Mouse (Mus musculus): ENCODE data around the gene Tmem213. TPM values are rescaled to one million over a fixed set of nuclear protein-coding genes. Genes with fewer than 3 reads are reported as not detected.

Gene Tmem213
- polyA plus RNA-seq, 1 experiment = 2.6 TPM

DNA sequence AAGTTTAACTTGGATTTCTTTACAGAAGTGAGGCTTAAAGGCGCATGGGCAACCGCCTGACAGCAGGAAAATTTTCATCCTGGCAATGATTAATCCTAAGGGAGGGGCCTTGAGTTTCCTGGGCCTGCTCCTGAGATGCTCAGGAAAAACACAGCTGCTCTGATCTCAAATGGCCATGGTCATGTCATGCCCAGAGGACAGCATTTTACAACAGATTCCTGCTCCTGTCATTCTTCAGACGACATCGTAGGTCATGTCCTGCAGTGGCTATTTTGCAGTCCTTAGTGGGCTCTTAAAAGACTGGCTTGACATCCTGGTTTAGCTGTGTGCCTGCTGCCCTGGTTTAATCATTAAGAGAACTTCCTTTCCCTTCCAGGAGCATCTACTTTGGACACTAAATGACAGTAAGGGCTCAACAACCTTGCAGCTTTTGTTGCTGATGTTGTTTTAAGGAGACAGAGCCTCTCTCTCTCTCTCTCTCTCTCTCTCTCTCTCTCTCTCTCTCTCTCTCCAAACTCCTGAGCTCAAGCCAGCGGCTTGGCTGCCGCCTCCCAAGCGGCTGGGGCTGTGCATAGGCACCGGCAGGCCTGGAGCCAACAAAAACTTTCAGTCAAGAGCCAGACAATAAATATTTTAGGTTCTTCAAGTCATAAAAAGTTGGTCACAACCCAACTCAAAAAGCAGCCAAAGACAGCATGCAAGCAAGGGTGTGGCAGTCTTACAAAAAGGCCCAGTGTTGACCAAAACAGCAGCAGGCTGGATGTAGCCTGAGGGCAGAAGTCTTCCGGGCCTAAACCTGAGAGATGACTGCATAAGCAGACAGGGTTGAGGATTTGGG, 35.3 kb downstream of the Tmem213 start:
- Histone ChIP-seq H3K4me3 (replicated peaks; ENCODE audit: extremely low read depth, low read depth, low read length) (no peak overlapping the region), H3K4me1 (ENCODE audit: control insufficient read depth, insufficient read depth, low read length) (peaks cover 7% of the 10 kb centered on the region; the same call in 1 of the 2 replicates)
- TF ChIP-seq POLR2A (IDR thresholded peaks at IDR 0.05; ENCODE audit: borderline replicate concordance, extremely low read depth, low read depth, low read length) = no peak
- no peak for TF ChIP-seq CTCF (IDR thresholded peaks at IDR 0.05; ENCODE audit: insufficient read depth, low read length)
- peak; percentile 36 for DNase-seq
- WGBS = 28% methylated on average over 9 of the region's 9 CpGs

DNA sequence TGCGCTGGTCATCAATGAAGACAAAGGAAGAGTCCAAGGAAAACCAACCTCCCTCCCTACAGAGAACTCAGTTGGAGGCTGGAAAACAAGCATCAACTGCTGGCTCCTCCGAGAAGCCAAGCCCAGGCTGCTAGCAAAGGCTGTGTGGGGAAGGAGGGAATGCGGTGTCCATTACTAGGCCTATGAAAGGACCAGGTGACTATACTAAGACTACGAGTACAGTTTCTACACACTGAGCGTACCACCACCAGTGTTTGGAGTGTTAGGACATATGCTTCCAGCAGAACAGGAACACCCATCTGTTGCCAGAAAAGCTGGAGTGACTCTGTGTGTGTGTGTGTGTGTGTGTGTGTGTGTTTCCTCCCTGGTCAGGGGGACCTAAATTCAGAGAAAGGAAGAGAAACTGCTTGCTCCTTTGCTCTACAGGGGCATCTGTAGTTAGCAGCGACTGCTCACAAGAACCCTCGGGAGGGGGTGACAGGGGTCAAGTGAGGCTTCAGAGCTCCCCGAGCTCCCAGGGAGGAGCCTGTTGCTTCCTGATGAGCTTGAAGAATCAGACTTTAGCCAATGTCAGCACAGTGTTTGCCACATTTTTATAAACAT, 36.5 kb downstream of the Tmem213 start:
- Histone ChIP-seq H3K4me3 (replicated peaks; ENCODE audit: extremely low read depth, low read depth, low read length) (no peak overlapping the region), H3K4me1 (ENCODE audit: control insufficient read depth, insufficient read depth, low read length) (peaks cover 7% of the 10 kb centered on the region; the same call in 1 of the 2 replicates)
- no peak for DNase-seq
- TF ChIP-seq POLR2A (IDR thresholded peaks at IDR 0.05; ENCODE audit: borderline replicate concordance, extremely low read depth, low read depth, low read length) = no peak
- no peak for TF ChIP-seq CTCF (IDR thresholded peaks at IDR 0.05; ENCODE audit: insufficient read depth, low read length)
- 54% methylated on average over 8 of the region's 8 CpGs for WGBS

GRCm38 (mm10) chr6:38147301-38147700, 38.2 kb downstream of the Tmem213 start:
- TF ChIP-seq POLR2A (IDR thresholded peaks at IDR 0.05; ENCODE audit: borderline replicate concordance, extremely low read depth, low read depth, low read length) (no peak), CTCF (IDR thresholded peaks at IDR 0.05; ENCODE audit: insufficient read depth, low read length) (no peak)
- Histone ChIP-seq H3K4me1 (ENCODE audit: control insufficient read depth, insufficient read depth, low read length) (peaks cover 7% of the 10 kb centered on the region; the same call in 1 of the 2 replicates), H3K4me3 (replicated peaks; ENCODE audit: extremely low read depth, low read depth, low read length) (no peak overlapping the region)
- no peak for DNase-seq
- 82% methylated on average over 5 of the region's 5 CpGs for WGBS

GRCm38 (mm10) chr6:38148626-38149025, 39.6 kb downstream of the Tmem213 start:
- Histone ChIP-seq H3K4me3 (replicated peaks; ENCODE audit: extremely low read depth, low read depth, low read length) (no peak overlapping the region), H3K4me1 (ENCODE audit: control insufficient read depth, insufficient read depth, low read length) (peaks cover 7% of the 10 kb centered on the region; the same call in 1 of the 2 replicates)
- no peak for DNase-seq
- TF ChIP-seq CTCF (IDR thresholded peaks at IDR 0.05; ENCODE audit: insufficient read depth, low read length) = no peak
- TF ChIP-seq POLR2A (IDR thresholded peaks at IDR 0.05; ENCODE audit: borderline replicate concordance, extremely low read depth, low read depth, low read length) = no peak
- 90% methylated on average over 10 of the region's 10 CpGs for WGBS

- no peak for TF ChIP-seq CTCF (IDR thresholded peaks at IDR 0.05; ENCODE audit: insufficient read depth, low read length)
- TF ChIP-seq POLR2A (IDR thresholded peaks at IDR 0.05; ENCODE audit: borderline replicate concordance, extremely low read depth, low read depth, low read length) = no peak
Measured at GRCm38 (mm10) chr6:38149483-38149882, 40.4 kb downstream of the Tmem213 start.

GRCm38 (mm10) chr6:38152305-38152704, 43.2 kb downstream of the Tmem213 start:
- H3K4me3 ChIP-seq (replicated peaks; ENCODE audit: extremely low read depth, low read depth, low read length) = no peak overlapping the region
- 81% methylated on average over 11 of the region's 11 CpGs for WGBS
- no peaks in the 10 kb centered on the region for H3K4me1 ChIP-seq (ENCODE audit: control insufficient read depth, insufficient read depth, low read length)
- DNase-seq = no peak
- TF ChIP-seq CTCF (IDR thresholded peaks at IDR 0.05; ENCODE audit: insufficient read depth, low read length) (no peak), POLR2A (IDR thresholded peaks at IDR 0.05; ENCODE audit: borderline replicate concordance, extremely low read depth, low read depth, low read length) (no peak)

More at GRCm38 (mm10) chr6:38149483-38149882, 40.4 kb downstream of the Tmem213 start:
- WGBS = 94% methylated on average over 19 of the region's 19 CpGs
- DNase-seq = no peak
- H3K4me3 ChIP-seq (replicated peaks; ENCODE audit: extremely low read depth, low read depth, low read length) = no peak overlapping the region
- H3K4me1 ChIP-seq (ENCODE audit: control insufficient read depth, insufficient read depth, low read length) = peaks cover 3% of the 10 kb centered on the region; the same call in 1 of the 2 replicates

GRCm38 (mm10) chr6:38156204-38156603, 47.1 kb downstream of the Tmem213 start:
- WGBS = 91% methylated on average over 5 of the region's 5 CpGs
- no peak overlapping the region for H3K4me3 ChIP-seq (replicated peaks; ENCODE audit: extremely low read depth, low read depth, low read length)
- DNase-seq = no peak
- H3K4me1 ChIP-seq (ENCODE audit: control insufficient read depth, insufficient read depth, low read length) = no peaks in the 10 kb centered on the region
- TF ChIP-seq CTCF (IDR thresholded peaks at IDR 0.05; ENCODE audit: insufficient read depth, low read length) (no peak), POLR2A (IDR thresholded peaks at IDR 0.05; ENCODE audit: borderline replicate concordance, extremely low read depth, low read depth, low read length) (no peak)

GRCm38 (mm10) chr6:38157925-38158324, 48.9 kb downstream of the Tmem213 start:
- TF ChIP-seq POLR2A (IDR thresholded peaks at IDR 0.05; ENCODE audit: borderline replicate concordance, extremely low read depth, low read depth, low read length) (no peak), CTCF (IDR thresholded peaks at IDR 0.05; ENCODE audit: insufficient read depth, low read length) (no peak)
- no peak for DNase-seq
- no peak overlapping the region for H3K4me3 ChIP-seq (replicated peaks; ENCODE audit: extremely low read depth, low read depth, low read length)
- no peaks in the 10 kb centered on the region for H3K4me1 ChIP-seq (ENCODE audit: control insufficient read depth, insufficient read depth, low read length)
- WGBS = 83% methylated on average over 16 of the region's 16 CpGs

- H3K4me1 ChIP-seq (ENCODE audit: control insufficient read depth, insufficient read depth, low read length) = no peaks in the 10 kb centered on the region
- DNase-seq = no peak
- TF ChIP-seq CTCF (IDR thresholded peaks at IDR 0.05; ENCODE audit: insufficient read depth, low read length) (no peak), POLR2A (IDR thresholded peaks at IDR 0.05; ENCODE audit: borderline replicate concordance, extremely low read depth, low read depth, low read length) (no peak)
- 94% methylated on average over 4 of the region's 4 CpGs for WGBS
- no peak overlapping the region for H3K4me3 ChIP-seq (replicated peaks; ENCODE audit: extremely low read depth, low read depth, low read length)
Measured at GRCm38 (mm10) chr6:38159576-38159975, 50.5 kb downstream of the Tmem213 start.

All from lung, adult 2 months (tissue).